Mouse (Mus musculus): ENCODE measurements around the gene Arhgap23.

DNA sequence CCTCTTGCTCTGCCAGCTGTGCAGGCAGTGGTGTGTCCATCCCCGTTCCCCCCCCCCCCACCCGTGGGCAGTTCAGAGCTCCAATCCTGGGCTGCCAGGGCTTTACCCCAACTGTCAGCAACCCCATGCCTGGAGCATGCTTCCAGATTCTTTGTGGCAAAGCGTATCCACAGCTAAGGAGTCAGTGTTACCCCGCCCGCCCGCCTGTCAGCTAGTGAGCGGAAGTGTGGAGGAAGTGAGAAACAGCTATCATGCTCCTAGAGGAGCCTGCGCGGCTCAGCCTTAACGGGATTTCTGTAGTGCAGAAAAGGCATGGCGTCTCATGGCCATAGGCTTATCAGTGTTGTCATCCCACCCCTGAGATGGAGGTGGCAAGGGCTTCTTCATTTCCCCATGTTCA lies 21.2 kb upstream of the Arhgap23 start:
- no peak for TF ChIP-seq POLR2A (IDR thresholded peaks at IDR 0.05; ENCODE audit: low read depth, low read length)
- no peak for TF ChIP-seq CTCF (conservative IDR thresholded peaks at IDR 0.05 in 1 of 2, IDR thresholded peaks at IDR 0.05 in 1 of 2; ENCODE audit: low read depth in 2 of 2, low read length in 2 of 2)
- TF ChIP-seq ZMIZ1 (IDR thresholded peaks at IDR 0.05; ENCODE audit: low read depth, low read length), result no peak
- TF ChIP-seq HCFC1 (IDR thresholded peaks at IDR 0.05; ENCODE audit: low read depth, low read length), result no peak
- TF ChIP-seq NRF1 (IDR thresholded peaks at IDR 0.05; ENCODE audit: low read depth, low read length), result no peak
- no peak for TF ChIP-seq USF1 (IDR thresholded peaks at IDR 0.05; ENCODE audit: low read depth, low read length)
